Mouse (Mus musculus) CD8-positive naive resting alpha-beta T cell, adult 57 days (primary cell): Measurements from ENCODE around the gene Rapgef3. TPM values are rescaled to one million over a fixed set of nuclear protein-coding genes. Genes with fewer than 3 reads are reported as not detected.

Experiments used
- total RNA-seq: library from RNA; stranded (reverse); gene quantifications from one replicate; pipeline ENCODE4 v1.2.4, GENCODE M21; 2023

The Rapgef3 gene
- 0.92 TPM for total RNA-seq

GRCm38 (mm10) chr15:97767280-97768186 lies at the start of gene Rapgef3:
Gene Rapgef3, minus strand, starts transcription at chr15:97767972.

GRCm38 (mm10) chr15:97778311-97779098 lies 10.7 kb upstream of the Rapgef3 start, which contains the start of gene Slc48a1:
Gene Slc48a1, plus strand, starts transcription at chr15:97778520.

GRCm38 (mm10) chr15:97731111-97731510 lies 36.7 kb downstream of the Rapgef3 start, which contains the start of gene Endou:
Gene Endou, minus strand, starts transcription at chr15:97731339.

GRCm38 (mm10) chr15:97705211-97706050 lies 62.3 kb downstream of the Rapgef3 start, which contains the start of gene Rpap3:
Gene Rpap3, minus strand, starts transcription at chr15:97705825.

Other genes starting within 250 kb of the Rapgef3 start
- gene Rpap3, start 62.1 kb downstream of the Rapgef3 start, total RNA-seq: 12.6 TPM
- 0.43 TPM for gene Endou, start 36.6 kb downstream of the Rapgef3 start, total RNA-seq
- gene Slc48a1, start 10.5 kb upstream of the Rapgef3 start, total RNA-seq: 13.4 TPM
- 218 TPM for gene Hdac7, start 76.5 kb upstream of the Rapgef3 start, total RNA-seq
- 0.12 TPM for gene Vdr, start 142.7 kb upstream of the Rapgef3 start, total RNA-seq
- 14.1 TPM for gene Tmem106c, start 196.2 kb upstream of the Rapgef3 start, total RNA-seq
- gene Col2a1, start 236.7 kb upstream of the Rapgef3 start, total RNA-seq: 0.24 TPM